Mouse (Mus musculus) kidney, embryonic 15.5 days (tissue): ENCODE results near the gene Sh2d1b2. TPM values are rescaled to one million over a fixed set of nuclear protein-coding genes. Genes with fewer than 3 reads are reported as not detected.

ENCODE experiments used
- ATAC-seq: fragments of 200-750 bp; cut with Nextera tagmentation; replicated peaks from 2 replicates; pipeline ENCODE4 v1.8.0; 2017; ENCODE audit warnings: moderate TSS enrichment; ENCODE audit not compliant: low FRiP score
- H3K27ac ChIP-seq: fragments of 300-500 bp; sonication (generic); 2 replicates; pipeline ENCODE4 v1.5.1; 2015; ENCODE audit warnings: mild to moderate bottlenecking, inconsistent platforms
- H3K27me3 ChIP-seq: fragments of 300-500 bp; sonication (generic); 2 replicates; pipeline ENCODE4 v1.6.1; 2015; ENCODE audit warnings: inconsistent platforms
- H3K36me3 ChIP-seq: fragments of 300-500 bp; sonication (generic); 2 replicates; pipeline ENCODE4 v1.6.1; 2015; ENCODE audit warnings: inconsistent platforms
- H3K4me1 ChIP-seq: fragments of 300-500 bp; sonication (generic); 2 replicates; pipeline ENCODE4 v1.6.1; 2015; ENCODE audit warnings: inconsistent platforms
- H3K4me2 ChIP-seq: fragments of 300-500 bp; sonication (generic); 2 replicates; pipeline ENCODE4 v1.6.1; 2015; ENCODE audit warnings: moderate library complexity, mild to moderate bottlenecking, inconsistent platforms
- H3K4me3 ChIP-seq: fragments of 300-500 bp; sonication (generic); replicated peaks from 2 replicates; pipeline ENCODE4 v1.5.1; 2015; ENCODE audit warnings: mild to moderate bottlenecking, inconsistent platforms
- H3K9ac ChIP-seq: fragments of 300-500 bp; sonication (generic); 2 replicates; pipeline ENCODE4 v1.6.1; 2015; ENCODE audit warnings: mild to moderate bottlenecking, inconsistent platforms
- H3K9me3 ChIP-seq: fragments of 300-500 bp; sonication (generic); replicated peaks from 2 replicates; pipeline ENCODE4 v1.6.1; 2016; ENCODE audit warnings: inconsistent platforms
- WGBS: fragments of 180-500 bp; shearing (Covaris S2); methylation state at CpG from one replicate; pipeline ENCODE4 v1.1.7; 2015; ENCODE audit warnings: mixed read lengths; 5-methylcytosine and 5-hydroxymethylcytosine counted together
- polyA plus RNA-seq: library from polyadenylated mRNA; unstranded; fragments of >200 nt; fragmentation: Nextera tagmentation; extraction: Ambion mirVana; gene quantifications from 2 replicates; pipeline ENCODE4 v1.2.1, GENCODE M21; 2015

The Sh2d1b2 gene
- polyA plus RNA-seq, 1 experiment from 2014 or later: not detected

DNA sequence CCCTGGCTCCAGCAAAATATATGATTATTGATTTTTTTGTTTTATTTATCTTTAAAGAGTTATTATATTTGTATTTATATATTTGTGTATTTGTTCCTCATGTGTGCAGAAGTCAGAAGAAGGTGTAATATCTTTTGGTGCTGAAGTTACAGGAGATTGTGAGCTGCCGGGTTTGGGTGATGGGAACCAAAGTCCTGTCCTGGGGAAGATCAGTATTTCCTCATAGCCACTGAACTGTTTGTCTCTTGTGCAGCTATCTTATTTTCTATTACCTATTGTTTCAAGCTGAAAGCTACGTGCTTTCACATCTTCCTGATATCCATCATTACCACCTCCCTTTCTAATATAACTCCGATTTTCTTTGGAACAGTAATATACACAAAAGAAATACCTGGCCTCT is 17.0 kb upstream of the Sh2d1b2 start:
- Histone ChIP-seq H3K4me3 (peak overlapping the region; percentile 85), H3K36me3 (peaks cover 18% of the 10 kb centered on the region), H3K27me3 (0 out of 2 replicates have a peak, but pooled peaks cover 4% of the 10 kb centered on the region), H3K9ac (no peak overlapping the region), H3K4me1 (peaks cover 9% of the 10 kb centered on the region), H3K4me2 (peak overlapping the region; percentile 66), H3K9me3 (no peaks in the 10 kb centered on the region), H3K27ac (no peak overlapping the region)
- no peak for ATAC-seq
- WGBS: 77% methylated on average over 3 of the region's 3 CpGs

GRCm38 (mm10) chr1:170218091-170218884 is 14.3 kb upstream of the Sh2d1b2 start:
- no peak for ATAC-seq
- Histone ChIP-seq H3K4me2 (no peak overlapping the region), H3K4me1 (peaks cover 7% of the 10 kb centered on the region), H3K4me3 (no peak overlapping the region), H3K36me3 (no peaks in the 10 kb centered on the region), H3K9ac (no peak overlapping the region), H3K27me3 (0 out of 2 replicates have a peak, but pooled peaks cover 7% of the 10 kb centered on the region), H3K27ac (no peak overlapping the region), H3K9me3 (no peaks in the 10 kb centered on the region)
- WGBS: 82% methylated on average over 6 of the region's 6 CpGs

GRCm38 (mm10) chr1:170220351-170220750 is 12.2 kb upstream of the Sh2d1b2 start:
- H3K4me3 ChIP-seq: no peak overlapping the region

GRCm38 (mm10) chr1:170223276-170223675 is 9.3 kb upstream of the Sh2d1b2 start:
- no peaks in the 10 kb centered on the region for H3K9me3 ChIP-seq
- H3K4me2 ChIP-seq: no peak overlapping the region
- H3K36me3 ChIP-seq: no peaks in the 10 kb centered on the region
- H3K4me1 ChIP-seq: no peaks in the 10 kb centered on the region
- no peak overlapping the region for H3K4me3 ChIP-seq
- H3K9ac ChIP-seq: no peak overlapping the region
- 90% methylated on average over 2 of the region's 2 CpGs for WGBS
- no peak overlapping the region for H3K27ac ChIP-seq
- no peak for ATAC-seq
- H3K27me3 ChIP-seq: 0 out of 2 replicates have a peak, but pooled peaks cover 4% of the 10 kb centered on the region

More at GRCm38 (mm10) chr1:170220351-170220750, 12.2 kb upstream of the Sh2d1b2 start:
- Histone ChIP-seq H3K27ac (no peak overlapping the region), H3K9me3 (no peaks in the 10 kb centered on the region), H3K4me2 (no peak overlapping the region), H3K9ac (no peak overlapping the region), H3K4me1 (no peaks in the 10 kb centered on the region), H3K27me3 (0 out of 2 replicates have a peak, but pooled peaks cover 7% of the 10 kb centered on the region), H3K36me3 (no peaks in the 10 kb centered on the region)
- no peak for ATAC-seq

DNA sequence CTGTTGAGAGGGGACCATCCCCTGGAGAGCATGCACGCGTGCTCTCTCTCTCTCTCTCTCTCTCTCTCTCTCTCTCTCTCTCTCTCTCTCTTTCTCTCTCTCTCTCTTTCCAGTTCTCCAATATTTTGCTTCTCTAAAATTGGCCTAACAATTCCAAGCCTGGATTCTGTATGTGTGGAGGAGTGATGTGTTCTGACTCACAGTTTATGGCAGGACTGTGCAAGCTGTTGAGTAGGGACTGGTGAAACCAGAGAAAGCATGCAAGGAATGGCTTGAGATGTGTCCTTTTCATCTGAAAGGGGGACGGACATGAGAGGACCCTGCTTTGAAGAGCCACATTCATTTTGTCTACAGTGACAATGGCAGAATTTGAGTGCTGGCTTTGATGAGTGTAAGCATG is 12.5 kb downstream of the Sh2d1b2 start:
- Histone ChIP-seq H3K4me2 (no peak overlapping the region), H3K4me1 (no peaks in the 10 kb centered on the region), H3K9ac (no peak overlapping the region), H3K36me3 (no peaks in the 10 kb centered on the region), H3K27me3 (peaks cover 10% of the 10 kb centered on the region; the same call in 1 of the 2 replicates), H3K9me3 (no peaks in the 10 kb centered on the region), H3K4me3 (no peak overlapping the region), H3K27ac (no peak overlapping the region)
- WGBS: 80% methylated on average over 3 of the region's 3 CpGs
- ATAC-seq: no peak

DNA sequence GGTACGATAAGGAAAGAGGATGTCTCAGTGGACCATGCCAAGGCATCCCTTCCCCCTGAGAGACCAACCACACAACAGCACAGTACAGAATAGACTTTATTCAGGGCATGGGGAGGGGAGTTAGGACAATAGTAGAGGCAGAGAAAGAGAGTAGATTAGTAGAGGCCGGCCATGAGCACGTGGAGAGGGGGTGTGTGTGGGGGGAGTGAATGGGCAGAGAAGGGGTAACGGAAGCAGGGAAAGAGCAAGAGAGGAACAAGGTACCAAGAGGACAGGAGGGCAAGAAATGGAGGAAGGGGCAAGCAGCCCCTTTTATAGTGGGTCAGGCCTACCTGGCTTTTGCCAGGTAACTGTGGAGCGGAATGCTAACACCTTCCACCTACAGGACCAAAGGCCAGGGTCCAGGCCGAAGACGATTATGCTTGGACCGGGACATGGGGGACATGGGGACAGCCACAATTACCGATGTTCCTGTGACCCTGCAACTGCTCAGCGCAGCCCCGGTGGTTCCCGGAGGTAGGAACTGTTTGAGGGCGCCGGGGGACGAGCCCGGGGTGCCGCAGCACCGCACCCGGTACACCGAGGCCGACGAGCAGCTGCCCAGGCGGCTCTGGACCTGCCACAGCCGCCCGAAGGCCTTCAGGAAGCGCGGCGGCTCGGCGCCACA is 22.5 kb downstream of the Sh2d1b2 start:
- peak overlapping the region; percentile 71 for H3K4me2 ChIP-seq
- H3K4me3 ChIP-seq: peak overlapping the region; percentile 67
- H3K27me3 ChIP-seq: 0 out of 2 replicates have a peak, but pooled peaks cover 3% of the 10 kb centered on the region
- peaks cover 2% of the 10 kb centered on the region; the same call in 1 of the 2 replicates for H3K4me1 ChIP-seq
- no peaks in the 10 kb centered on the region for H3K9me3 ChIP-seq
- H3K9ac ChIP-seq: peak overlapping the region; percentile 69
- H3K36me3 ChIP-seq: no peaks in the 10 kb centered on the region
- peak overlapping the region; percentile 60 for H3K27ac ChIP-seq
- 34% methylated on average over 30 of the region's 30 CpGs for WGBS
- peak; percentile 25; the same call in 1 of the 2 replicates for ATAC-seq

GRCm38 (mm10) chr1:170255560-170255910 is 23.0 kb downstream of the Sh2d1b2 start:
- Histone ChIP-seq H3K36me3 (no peaks in the 10 kb centered on the region), H3K27ac (peak overlapping the region; percentile 60), H3K4me2 (peak overlapping the region; percentile 71), H3K4me1 (peaks cover 2% of the 10 kb centered on the region; the same call in 1 of the 2 replicates), H3K9ac (peak overlapping the region; percentile 69), H3K27me3 (no peaks in the 10 kb centered on the region), H3K4me3 (peak overlapping the region; percentile 67), H3K9me3 (no peaks in the 10 kb centered on the region)
- 6% methylated on average over 32 of the region's 32 CpGs for WGBS
- ATAC-seq: peak; percentile 95

- H3K27me3 ChIP-seq: no peaks in the 10 kb centered on the region
- no peaks in the 10 kb centered on the region for H3K4me1 ChIP-seq
- no peak for ATAC-seq
- H3K27ac ChIP-seq: no peak overlapping the region
- H3K36me3 ChIP-seq: no peaks in the 10 kb centered on the region
- no peak overlapping the region for H3K4me2 ChIP-seq
- no peak overlapping the region for H3K4me3 ChIP-seq
- H3K9me3 ChIP-seq: peaks cover 7% of the 10 kb centered on the region; the same call in 1 of the 2 replicates
- H3K9ac ChIP-seq: no peak overlapping the region
- WGBS: 83% methylated on average over 6 of the region's 6 CpGs
These were observed 37.7 kb downstream of the Sh2d1b2 start for GRCm38 (mm10) chr1:170270281-170270680.

- WGBS: 66% methylated on average over 4 of the region's 4 CpGs
- Histone ChIP-seq H3K27me3 (no peaks in the 10 kb centered on the region), H3K4me1 (no peaks in the 10 kb centered on the region), H3K4me3 (no peak overlapping the region), H3K36me3 (no peaks in the 10 kb centered on the region), H3K9me3 (peaks cover 7% of the 10 kb centered on the region; the same call in 1 of the 2 replicates), H3K9ac (no peak overlapping the region), H3K27ac (no peak overlapping the region), H3K4me2 (no peak overlapping the region)
- no peak for ATAC-seq
These were observed 38.1 kb downstream of the Sh2d1b2 start for GRCm38 (mm10) chr1:170270696-170271095.

- H3K27ac ChIP-seq: no peak overlapping the region
- H3K4me3 ChIP-seq: no peak overlapping the region
- no peaks in the 10 kb centered on the region for H3K4me1 ChIP-seq
- 0 out of 2 replicates have a peak, but pooled peaks cover 2% of the 10 kb centered on the region for H3K9me3 ChIP-seq
- H3K4me2 ChIP-seq: no peak overlapping the region
- no peaks in the 10 kb centered on the region for H3K27me3 ChIP-seq
- H3K9ac ChIP-seq: no peak overlapping the region
- no peak for ATAC-seq
- no peaks in the 10 kb centered on the region for H3K36me3 ChIP-seq
These were observed 40.7 kb downstream of the Sh2d1b2 start for GRCm38 (mm10) chr1:170273252-170273651.

DNA sequence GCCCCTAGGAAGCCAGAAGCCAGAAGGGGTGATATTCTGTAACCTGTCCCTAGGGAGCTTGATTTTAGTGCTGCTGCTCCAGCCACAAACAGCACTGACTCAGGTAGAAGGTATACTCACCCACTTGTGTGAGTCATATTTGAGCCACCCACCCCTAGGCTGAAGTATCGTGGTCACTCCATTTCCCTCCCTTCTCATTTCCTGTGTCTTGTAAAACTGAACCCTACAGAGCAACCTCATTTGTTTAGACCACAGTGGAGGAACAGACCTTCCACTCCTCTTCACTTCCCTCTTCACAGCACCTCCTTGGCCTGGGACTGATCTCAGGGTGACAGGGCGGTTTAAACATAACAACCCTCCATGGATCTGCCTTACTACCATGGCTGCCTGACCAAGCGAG is 44.5 kb downstream of the Sh2d1b2 start, which contains the start of gene Sh2d1b1:
Sh2d1b1 (plus strand) TSS at position 305 of the 400 bp plus-strand sequence.
- H3K4me3 ChIP-seq: no peak within 1 kb of the TSS
- no peak for ATAC-seq
- H3K9me3 ChIP-seq: no peaks in the 10 kb centered on the region
- no peaks in the 10 kb centered on the region for H3K27me3 ChIP-seq
- 72% methylated on average over 3 of the region's 3 CpGs for WGBS
- no peaks in the 10 kb centered on the region for H3K4me1 ChIP-seq
- no peak within 1 kb of the TSS for H3K27ac ChIP-seq
- H3K36me3 ChIP-seq: no peaks in the 10 kb centered on the region
- H3K4me2 ChIP-seq: no peak within 1 kb of the TSS
- H3K9ac ChIP-seq: no peak within 1 kb of the TSS

DNA sequence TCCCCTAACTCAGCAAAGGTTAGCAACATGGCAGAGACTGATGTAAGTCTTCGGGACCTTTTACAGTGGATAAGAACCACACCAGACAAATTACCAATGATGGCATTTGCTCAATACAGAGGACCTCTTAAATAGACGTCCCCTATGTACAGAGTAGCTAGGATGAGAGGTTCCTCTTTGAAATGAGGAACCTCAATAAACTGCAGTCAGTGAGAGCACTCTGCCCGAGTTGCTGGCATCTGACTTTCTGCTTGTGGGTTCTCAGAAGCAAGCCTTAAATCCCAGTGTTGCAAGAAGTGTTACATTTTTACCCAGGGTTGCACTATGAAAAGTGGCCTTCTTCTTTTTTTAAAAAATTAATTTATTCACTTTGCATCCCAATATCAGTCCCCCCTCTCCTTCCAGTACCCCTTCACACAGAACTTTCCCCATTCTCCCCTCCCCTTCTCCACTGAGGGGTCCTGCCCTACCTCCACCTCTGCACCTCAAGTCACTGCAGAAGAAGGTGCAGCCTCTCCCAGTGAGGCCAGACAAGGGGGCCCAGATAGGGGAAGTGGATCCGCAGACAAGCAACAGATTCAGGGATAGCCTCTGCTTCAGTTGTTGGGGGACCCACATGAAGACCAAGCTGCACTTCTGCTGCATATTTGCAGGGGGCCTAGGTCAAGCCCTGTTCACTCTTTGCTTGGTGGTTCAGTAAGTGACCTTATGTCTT is 50.0 kb downstream of the Sh2d1b2 start:
- Histone ChIP-seq H3K36me3 (no peaks in the 10 kb centered on the region), H3K4me3 (no peak overlapping the region), H3K27me3 (no peaks in the 10 kb centered on the region), H3K27ac (no peak overlapping the region), H3K9ac (no peak overlapping the region), H3K4me1 (no peaks in the 10 kb centered on the region), H3K4me2 (no peak overlapping the region), H3K9me3 (no peaks in the 10 kb centered on the region)
- no peak for ATAC-seq
- WGBS: 73% methylated on average over 4 of the region's 4 CpGs
